Mouse (Mus musculus): Measurements from ENCODE around the gene Pik3c2g.
"Not testable (repeated sequence)": the region's sequence is repeated elsewhere in the genome, so short reads cannot be mapped to it uniquely, and the experiment has no call there.

Gene Pik3c2g

GRCm38 (mm10) chr6:139907138-139907537 is 320.1 kb downstream of the Pik3c2g start:
- no peak for DNase-seq (ENCODE audit: extremely low spot score, low spot score)

GRCm38 (mm10) chr6:139908997-139909669 is 322.1 kb downstream of the Pik3c2g start:
- DNase-seq (ENCODE audit: extremely low spot score, low spot score), result no peak

GRCm38 (mm10) chr6:139928766-139929165 is 341.7 kb downstream of the Pik3c2g start:
- no peak for DNase-seq (ENCODE audit: extremely low spot score, low spot score)

- no peak for DNase-seq (ENCODE audit: extremely low spot score, low spot score)
Measured at GRCm38 (mm10) chr6:139934861-139935260, 347.8 kb downstream of the Pik3c2g start.

GRCm38 (mm10) chr6:139937581-139937980 is 350.6 kb downstream of the Pik3c2g start:
- not testable (repeated sequence) for DNase-seq (ENCODE audit: extremely low spot score, low spot score)

- no peak for DNase-seq (ENCODE audit: extremely low spot score, low spot score)
Measured at GRCm38 (mm10) chr6:139947106-139947879, 360.3 kb downstream of the Pik3c2g start.

GRCm38 (mm10) chr6:139953596-139953995 is 366.6 kb downstream of the Pik3c2g start:
- no peak for DNase-seq (ENCODE audit: extremely low spot score, low spot score)

GRCm38 (mm10) chr6:139957531-139958241 is 370.7 kb downstream of the Pik3c2g start:
- DNase-seq (ENCODE audit: extremely low spot score, low spot score), result no peak

GRCm38 (mm10) chr6:139963775-139964174 is 376.8 kb downstream of the Pik3c2g start:
- DNase-seq (ENCODE audit: extremely low spot score, low spot score), result no peak

GRCm38 (mm10) chr6:139964895-139965294 is 377.9 kb downstream of the Pik3c2g start:
- DNase-seq (ENCODE audit: extremely low spot score, low spot score), result no peak

GRCm38 (mm10) chr6:139966684-139967083 is 379.7 kb downstream of the Pik3c2g start:
- DNase-seq (ENCODE audit: extremely low spot score, low spot score), result no peak

GRCm38 (mm10) chr6:139971608-139972298 is 384.7 kb downstream of the Pik3c2g start:
- DNase-seq (ENCODE audit: extremely low spot score, low spot score), result no peak

- no peak for DNase-seq (ENCODE audit: extremely low spot score, low spot score)
Measured at GRCm38 (mm10) chr6:139974668-139975067, 387.6 kb downstream of the Pik3c2g start.

GRCm38 (mm10) chr6:139978114-139978513 is 391.1 kb downstream of the Pik3c2g start:
- no peak for DNase-seq (ENCODE audit: extremely low spot score, low spot score)

GRCm38 (mm10) chr6:139981061-139981460 is 394.0 kb downstream of the Pik3c2g start:
- no peak for DNase-seq (ENCODE audit: extremely low spot score, low spot score)

GRCm38 (mm10) chr6:139984069-139984468 is 397.0 kb downstream of the Pik3c2g start:
- DNase-seq (ENCODE audit: extremely low spot score, low spot score), result no peak

GRCm38 (mm10) chr6:139986564-139986963 is 399.5 kb downstream of the Pik3c2g start:
- no peak for DNase-seq (ENCODE audit: extremely low spot score, low spot score)

GRCm38 (mm10) chr6:139989075-139989474 is 402.1 kb downstream of the Pik3c2g start:
- DNase-seq (ENCODE audit: extremely low spot score, low spot score), result no peak

- DNase-seq (ENCODE audit: extremely low spot score, low spot score), result no peak
Measured at GRCm38 (mm10) chr6:139989597-139989996, 402.6 kb downstream of the Pik3c2g start.

GRCm38 (mm10) chr6:140005181-140005580 is 418.2 kb downstream of the Pik3c2g start:
- no peak for DNase-seq (ENCODE audit: extremely low spot score, low spot score)
